Mouse (Mus musculus): ENCODE data around the gene Gak. TPM values are rescaled to one million over a fixed set of nuclear protein-coding genes. Genes with fewer than 3 reads are reported as not detected.

Gak gene
- polyA plus RNA-seq (2017; shearing (Covaris generic)) = 100 to 1,000 TPM; 130 to 159 TPM

GRCm38 (mm10) chr5:108629634-108630483, at the start of gene Gak, which contains the start of gene Tmem175:
Gene Gak, minus strand, starts transcription at chr5:108629755.
Gene Tmem175, plus strand, starts transcription at chr5:108629770.

GRCm38 (mm10) chr5:108675251-108675816, 45.8 kb upstream of the Gak start, which contains the start of gene Slc26a1:
Gene Slc26a1, minus strand, starts transcription at chr5:108675569.

GRCm38 (mm10) chr5:108668977-108669936, 39.7 kb upstream of the Gak start, which contains the start of gene Dgkq:
Gene Dgkq, minus strand, starts transcription at chr5:108669672.

GRCm38 (mm10) chr5:108659698-108660631, 30.4 kb upstream of the Gak start, which contains the start of gene Idua:
Gene Idua, plus strand, starts transcription at chr5:108660331.

GRCm38 (mm10) chr5:108549489-108550206, 79.9 kb downstream of the Gak start, which contains the start of gene Cplx1:
Gene Cplx1, minus strand, starts transcription at chr5:108550024.

Other genes starting within 250 kb of the Gak start
- 1 to 10 TPM in 1 of 2 experiments, under 1 TPM in 1; 0.76 to 2.3 TPM for gene Pde6b, start 241.4 kb downstream of the Gak start, polyA plus RNA-seq (2017; shearing (Covaris generic))
- gene Atp5k, start 195.3 kb downstream of the Gak start, polyA plus RNA-seq (2017; shearing (Covaris generic)) = 100 to 1,000 TPM; 124 to 148 TPM
- gene Mfsd7a, start 180.9 kb downstream of the Gak start, polyA plus RNA-seq (2017; shearing (Covaris generic)) = not detected
- 10 to 100 TPM; 11.6 to 23.0 TPM for gene Pcgf3, start 168.5 kb downstream of the Gak start, polyA plus RNA-seq (2017; shearing (Covaris generic))
- gene Cplx1, start 79.7 kb downstream of the Gak start, polyA plus RNA-seq (2017; shearing (Covaris generic)) = not detected
- 10 to 100 TPM; 37.3 to 38.5 TPM for gene Tmem175, start within 50 bp of the Gak start, polyA plus RNA-seq (2017; shearing (Covaris generic))
- 10 to 100 TPM; 42.1 to 43.8 TPM for gene Idua, start 30.6 kb upstream of the Gak start, polyA plus RNA-seq (2017; shearing (Covaris generic))
- 10 to 100 TPM; 18.4 to 21.3 TPM for gene Dgkq, start 39.9 kb upstream of the Gak start, polyA plus RNA-seq (2017; shearing (Covaris generic))
- under 1 TPM; 0.08 to 0.17 TPM for gene Slc26a1, start 45.8 kb upstream of the Gak start, polyA plus RNA-seq (2017; shearing (Covaris generic))
- gene Fgfrl1, start 62.6 kb upstream of the Gak start, polyA plus RNA-seq (2017; shearing (Covaris generic)) = 1 to 10 TPM; 2.1 to 6.7 TPM
- gene Rnf212, start 145.2 kb upstream of the Gak start, polyA plus RNA-seq (2017; shearing (Covaris generic)) = not detected
- not detected for gene Tmed11, start 165.6 kb upstream of the Gak start, polyA plus RNA-seq (2017; shearing (Covaris generic))
- gene Vmn2r8, start 179.1 kb upstream of the Gak start, polyA plus RNA-seq (2017; shearing (Covaris generic)) = under 1 TPM in 1 of 2 experiments, not detected in 1; 0.02 TPM
- under 1 TPM; 0.02 to 0.45 TPM for gene Vmn2r9, start 222.8 kb upstream of the Gak start, polyA plus RNA-seq (2017; shearing (Covaris generic))

Measured in inflammation-experienced regulatory T-cells (primary cell).